Mouse (Mus musculus) bone marrow, adult 2 months (tissue): Measurements from ENCODE around the gene B3gnt7.

ENCODE experiments used
- CTCF ChIP-seq: fragments of 200-500 bp; IDR thresholded peaks from 2 replicates; pipeline ENCODE4 v1.5.1; 2011; ENCODE audit warnings: low read length, control low read depth; ENCODE audit not compliant: control insufficient read depth, insufficient read depth
- POLR2A ChIP-seq: fragments of 200-500 bp; IDR thresholded peaks from 2 replicates; pipeline ENCODE4 v1.6.1; 2011; ENCODE audit warnings: low read depth, mild to moderate bottlenecking, control low read depth, low read length, borderline replicate concordance; ENCODE audit not compliant: control insufficient read depth

DNA sequence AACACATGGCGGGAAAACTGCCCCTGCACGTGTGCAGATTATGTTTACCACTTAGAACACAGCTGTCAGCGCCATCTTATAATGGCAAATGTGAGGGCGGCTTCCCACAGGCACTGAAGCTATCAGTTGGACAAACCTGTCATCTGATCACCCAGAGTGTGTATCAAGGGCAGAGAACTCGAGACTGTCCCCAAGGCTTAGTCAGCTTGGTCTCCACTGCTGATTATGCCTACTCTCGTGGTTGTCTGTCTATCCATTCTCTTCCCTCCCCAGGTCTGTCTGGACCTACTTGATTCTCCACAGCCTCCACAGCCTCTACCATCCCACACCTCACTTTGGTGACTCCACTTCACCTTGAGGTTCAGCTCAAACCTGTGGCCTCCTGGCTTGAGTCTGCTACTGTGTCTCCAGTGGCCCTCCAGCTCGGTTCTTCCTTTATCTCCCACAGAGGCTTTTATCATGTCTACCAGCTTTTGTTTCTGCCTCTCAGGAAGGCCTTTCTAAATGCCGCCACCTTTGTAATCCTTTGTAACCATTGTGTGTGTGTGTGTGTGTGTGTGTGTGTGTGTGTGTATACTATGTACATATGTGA lies 18.3 kb downstream of the B3gnt7 start:
- no peak for TF ChIP-seq CTCF
- TF ChIP-seq POLR2A = no peak
